Mouse (Mus musculus) MEL (cell line): Measurements from ENCODE around the gene Spo11.

ENCODE experiments used
- CTCF ChIP-seq, 3 experiments: IDR thresholded peaks in 2 of 3; conservative IDR thresholded peaks in 1 of 3; 2 replicates each; pipeline ENCODE4 v1.5.1; 2011 to 2012; ENCODE audit warnings: low read length in 3 of 3, low read depth in 2 of 3, mild to moderate bottlenecking in 2 of 3, improper control_type of control experiment in 1 of 3, inconsistent platforms in 1 of 3, mixed read lengths in 1 of 3, moderate library complexity in 1 of 3; ENCODE audit not compliant: control insufficient read depth in 1 of 3, insufficient read depth in 1 of 3, poor library complexity in 1 of 3, severe bottlenecking in 1 of 3
- ETS1 ChIP-seq: IDR thresholded peaks from 2 replicates; pipeline ENCODE4 v1.6.1; 2012; ENCODE audit warnings: low read depth, mild to moderate bottlenecking, inconsistent platforms, low read length, improper control_type of control experiment, moderate library complexity
- GATA1 ChIP-seq: IDR thresholded peaks from 2 replicates; pipeline ENCODE4 v1.6.1; 2011; ENCODE audit warnings: low read depth, low read length, improper control_type of control experiment
- MYB ChIP-seq: IDR thresholded peaks from 2 replicates; pipeline ENCODE4 v1.6.1; 2011; ENCODE audit warnings: mild to moderate bottlenecking, low read depth, low read length, improper control_type of control experiment
- TAL1 ChIP-seq: IDR thresholded peaks from 2 replicates; pipeline ENCODE4 v1.6.1; 2012; ENCODE audit warnings: mild to moderate bottlenecking, inconsistent platforms, low read length, moderate library complexity, mixed read lengths
- TBP ChIP-seq: IDR thresholded peaks from 2 replicates; pipeline ENCODE4 v1.8.0; 2011; ENCODE audit warnings: low read depth, low read length, improper control_type of control experiment

DNA sequence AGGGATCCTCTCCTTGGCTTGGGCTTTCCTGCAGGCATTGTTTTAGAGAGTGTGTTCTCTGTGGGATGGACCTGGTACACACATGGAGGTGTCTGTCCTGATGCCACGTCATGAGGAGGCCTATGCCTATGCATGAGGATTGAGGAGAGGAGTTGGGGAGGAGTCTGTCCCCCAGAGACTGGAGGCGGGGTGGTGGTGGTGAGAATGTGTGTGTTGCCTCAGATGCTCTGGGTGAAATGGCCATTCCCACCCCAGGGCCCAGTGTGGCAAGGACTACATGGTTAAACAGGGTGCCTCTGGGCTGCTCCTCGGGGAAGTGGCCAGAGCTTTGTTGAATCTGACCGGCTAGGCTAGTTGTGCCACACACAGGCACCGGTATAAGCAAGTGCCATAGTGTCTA lies 48.8 kb downstream of the Spo11 start:
- TF ChIP-seq TAL1 (no peak), TBP (no peak), CTCF (IDR thresholded peaks at IDR 0.05 in 2 of 3, conservative IDR thresholded peaks at IDR 0.05 in 1 of 3; ENCODE audit: control insufficient read depth in 1 of 3, insufficient read depth in 1 of 3, low read depth in 2 of 3, low read length in 3 of 3, poor library complexity in 1 of 3, severe bottlenecking in 1 of 3) (no peak), MYB (no peak), GATA1 (no peak), ETS1 (no peak)
